Mouse (Mus musculus) liver, embryonic 14.5 days (tissue): ENCODE results near the gene Pop4. TPM values are rescaled to one million over a fixed set of nuclear protein-coding genes. Genes with fewer than 3 reads are reported as not detected.

Experiments used
- ATAC-seq: fragments of 200-750 bp; cut with Nextera tagmentation; 2 replicates; pipeline ENCODE4 v1.8.0; 2017; ENCODE audit warnings: moderate number of reproducible peaks, mild to moderate bottlenecking, moderate library complexity; ENCODE audit not compliant: insufficient read depth
- DNase-seq, 3 experiments: peaks; one replicate each; pipeline ENCODE4 v3.0.0-alpha.2; 2012 to 2013; ENCODE audit warnings: low read depth in 3 of 3, low spot score in 3 of 3
- H3K27ac ChIP-seq: fragments of 300-500 bp; sonication (generic); 2 replicates; pipeline ENCODE4 v1.5.1; 2014; ENCODE audit warnings: moderate library complexity, mild to moderate bottlenecking, control low read depth, inconsistent platforms
- H3K27me3 ChIP-seq: fragments of 300-500 bp; sonication (generic); 2 replicates; pipeline ENCODE4 v1.6.1; 2014; ENCODE audit warnings: mild to moderate bottlenecking, low read length, moderate library complexity; ENCODE audit not compliant: control insufficient read depth, insufficient read depth
- H3K36me3 ChIP-seq: fragments of 300-500 bp; sonication (generic); replicated peaks from 2 replicates; pipeline ENCODE4 v1.6.1; 2014; ENCODE audit warnings: low read depth; ENCODE audit not compliant: control insufficient read depth, insufficient read depth
- H3K4me1 ChIP-seq, 2 experiments: fragments of 200-500 bp in 1 of 2; fragments of 300-500 bp in 1 of 2; sonication (generic) in 1 of 2; replicated peaks; 2 replicates each; pipeline ENCODE4 v1.6.1; 2012 to 2014; ENCODE audit warnings: antibody characterized with exemption in 1 of 2, inconsistent platforms in 1 of 2, low read length in 1 of 2; ENCODE audit not compliant: control insufficient read depth in 2 of 2, insufficient read depth in 2 of 2
- H3K4me2 ChIP-seq: fragments of 300-500 bp; sonication (generic); 2 replicates; pipeline ENCODE4 v1.6.1; 2014; ENCODE audit warnings: low read depth, mild to moderate bottlenecking, control low read depth, moderate library complexity
- H3K4me3 ChIP-seq, 2 experiments: fragments of 200-500 bp in 1 of 2; fragments of 300-500 bp in 1 of 2; sonication (generic) in 1 of 2; 2 replicates each; pipeline ENCODE4 v1.5.1; 2012 to 2014; ENCODE audit warnings: low read depth in 2 of 2, low read length in 2 of 2, mild to moderate bottlenecking in 2 of 2, control low read depth in 1 of 2, inconsistent platforms in 1 of 2, moderate library complexity in 1 of 2; ENCODE audit not compliant: insufficient read depth in 1 of 2
- H3K9ac ChIP-seq: fragments of 300-500 bp; sonication (generic); replicated peaks from 2 replicates; pipeline ENCODE4 v1.6.1; 2014; ENCODE audit warnings: mild to moderate bottlenecking, control low read depth, moderate library complexity
- H3K9me3 ChIP-seq: fragments of 300-500 bp; sonication (generic); 2 replicates; pipeline ENCODE4 v1.6.1; 2016; ENCODE audit warnings: low read length, mixed read lengths; ENCODE audit not compliant: control insufficient read depth
- CTCF ChIP-seq: IDR thresholded peaks from 2 replicates; pipeline ENCODE4 v1.5.1; 2016; ENCODE audit warnings: antibody characterized with exemption, low read depth, control low read depth
- EP300 ChIP-seq: IDR thresholded peaks from 2 replicates; pipeline ENCODE4 v1.6.1; 2016; ENCODE audit warnings: antibody characterized with exemption, low read depth
- WGBS: fragments of 180-500 bp; shearing (Covaris S2); extraction: QIAGEN DNeasy Blood & Tissue Kit; methylation state at CpG from one replicate; pipeline ENCODE4 v1.1.7; 2014; ENCODE audit not compliant: insufficient replicate concordance; 5-methylcytosine and 5-hydroxymethylcytosine counted together
- polyA plus RNA-seq, 2 experiments: library from polyadenylated mRNA; depleted of rRNA in 1 of 2; stranded (reverse) in 1 of 2; unstranded in 1 of 2; fragments of >200 nt; fragmentation: Nextera tagmentation in 1 of 2; extraction: Ambion mirVana in 1 of 2; gene quantifications; 2 replicates each; pipeline versions ENCODE4 v1.2.1 to v1.2.3; 2012 to 2014

The Pop4 gene
- polyA plus RNA-seq, 2 experiments = 8.5 to 14.2 TPM

- H3K4me1 ChIP-seq = peaks cover 11 to 12% of the 10 kb centered on the region in 2 experiments
- DNase-seq = no peak
- peak overlapping the region; percentile 77 for H3K9ac ChIP-seq
- no peak for TF ChIP-seq EP300
- H3K36me3 ChIP-seq = no peaks in the 10 kb centered on the region
- H3K27ac ChIP-seq = no peak overlapping the region
- peak; percentile 59 for ATAC-seq
- H3K9me3 ChIP-seq = no peaks in the 10 kb centered on the region
- 0% methylated on average over 11 of the region's 11 CpGs for WGBS
- H3K4me2 ChIP-seq = peak overlapping the region; percentile 80
- peak overlapping the region; percentile 90 to 99 for H3K4me3 ChIP-seq
- H3K27me3 ChIP-seq = no peaks in the 10 kb centered on the region
Measured at GRCm38 (mm10) chr7:38271511-38271811, 238 bp upstream of the Pop4 start.

GRCm38 (mm10) chr7:38267006-38267680 is 4.1 kb downstream of the Pop4 start:
- peaks cover 9% of the 10 kb centered on the region for H3K36me3 ChIP-seq
- H3K9me3 ChIP-seq = no peaks in the 10 kb centered on the region
- H3K27ac ChIP-seq = no peak overlapping the region
- no peak overlapping the region for H3K4me2 ChIP-seq
- H3K4me3 ChIP-seq = no peak overlapping the region
- H3K4me1 ChIP-seq = peaks cover 11 to 12% of the 10 kb centered on the region in 2 experiments
- ATAC-seq (no peak), DNase-seq (no peak)
- TF ChIP-seq CTCF = peak; percentile 62
- TF ChIP-seq EP300 = no peak
- no peak overlapping the region for H3K9ac ChIP-seq
- H3K27me3 ChIP-seq = no peaks in the 10 kb centered on the region
- 73% methylated on average over 8 of the region's 8 CpGs for WGBS

- no peak overlapping the region for H3K9ac ChIP-seq
- H3K4me2 ChIP-seq = no peak overlapping the region
- no peak overlapping the region for H3K4me3 ChIP-seq
- H3K27ac ChIP-seq = no peak overlapping the region
- no peaks in the 10 kb centered on the region for H3K4me1 ChIP-seq
- no peak for ATAC-seq
- H3K36me3 ChIP-seq = peaks cover 9% of the 10 kb centered on the region
- TF ChIP-seq EP300 (no peak), CTCF (no peak)
- no peak for DNase-seq
- 87% methylated on average over 5 of the region's 5 CpGs for WGBS
- no peaks in the 10 kb centered on the region for H3K27me3 ChIP-seq
- H3K9me3 ChIP-seq = no peaks in the 10 kb centered on the region
Measured at GRCm38 (mm10) chr7:38262406-38262805, 8.8 kb downstream of the Pop4 start.

GRCm38 (mm10) chr7:38259631-38260030 is 11.6 kb downstream of the Pop4 start:
- H3K36me3 ChIP-seq = peaks cover 4% of the 10 kb centered on the region
- H3K27ac ChIP-seq = no peak overlapping the region
- H3K9ac ChIP-seq = no peak overlapping the region
- WGBS = 67% methylated on average over 2 of the region's 2 CpGs
- H3K4me3 ChIP-seq = no peak overlapping the region
- DNase-seq = no peak
- no peak overlapping the region for H3K4me2 ChIP-seq
- no peaks in the 10 kb centered on the region for H3K9me3 ChIP-seq
- no peak for TF ChIP-seq CTCF
- TF ChIP-seq EP300 = no peak
- ATAC-seq = no peak
- no peaks in the 10 kb centered on the region for H3K27me3 ChIP-seq
- H3K4me1 ChIP-seq = no peaks in the 10 kb centered on the region

GRCm38 (mm10) chr7:38253441-38253840 is 17.8 kb downstream of the Pop4 start:
- H3K4me2 ChIP-seq = no peak overlapping the region
- H3K27ac ChIP-seq = no peak overlapping the region
- TF ChIP-seq EP300 (no peak), CTCF (no peak)
- H3K9ac ChIP-seq = no peak overlapping the region
- no peaks in the 10 kb centered on the region for H3K36me3 ChIP-seq
- no peak overlapping the region for H3K4me3 ChIP-seq
- H3K9me3 ChIP-seq = no peaks in the 10 kb centered on the region
- DNase-seq = no peak
- ATAC-seq = no peak
- no peaks in the 10 kb centered on the region for H3K27me3 ChIP-seq
- H3K4me1 ChIP-seq = no peaks in the 10 kb centered on the region
